ENCODE assay signal across 9 mouse cellular contexts in genomic region chr7:141315974-141316373, GRCm38 (mm10). TPM values are rescaled to one million over a fixed set of nuclear protein-coding genes. Genes with fewer than 3 reads are reported as not detected.
DNase-seq lines count a peak whose midpoint lies in the region; ATAC-seq and TF ChIP-seq lines count a peak whose summit lies in the region.
"Had no signal": no experiment of that assay in that cellular context is flagged by ENCODE, and none has a peak within 500 bp of the region (broad histone marks: within the 10 kb centered on the region; RNA-seq: fewer than 3 reads in every experiment).

No protein-coding gene starts in this region.

- peak; percentile 60 for TF ChIP-seq CTCF in forebrain, postnatal 0 days (IDR thresholded peaks at IDR 0.05; ENCODE audit: low read depth)

- DNase-seq in forebrain, postnatal 0 days, result no peak
- DNase-seq in right cerebral cortex, postnatal 25 days, result peak; percentile 41
- DNase-seq in right cerebral cortex, postnatal 10 days (ENCODE audit: low spot score in 2 of 2), result no peak
- DNase-seq in intestine, embryonic 14.5 days (ENCODE audit: low spot score), result no peak
- peak; percentile 60 for DNase-seq in lung, postnatal 10 days
- DNase-seq in thymus, postnatal 10 days (ENCODE audit: low spot score in 2 of 2), result peak; percentile 39 to 60
- DNase-seq in gastrocnemius, adult 18-20 months (ENCODE audit: low spot score), result no peak

- no peak overlapping the region for H3K4me3 ChIP-seq in forebrain, postnatal 0 days (ENCODE audit: low read depth, low read length)
- no peak overlapping the region for H3K4me3 ChIP-seq in forebrain, embryonic 15.5 days
- H3K4me3 ChIP-seq in intestine, embryonic 14.5 days (ENCODE audit: low read depth, low read length), result no peak overlapping the region

- H3K36me3 ChIP-seq in forebrain, postnatal 0 days (ENCODE audit: insufficient read depth), result peaks cover 94% of the 10 kb centered on the region
- H3K36me3 ChIP-seq in forebrain, embryonic 15.5 days, result peaks cover 95% of the 10 kb centered on the region
- H3K36me3 ChIP-seq in intestine, embryonic 14.5 days (ENCODE audit: control insufficient read depth, insufficient read depth, low read length), result peaks cover 97% of the 10 kb centered on the region

- no peak overlapping the region for H3K9ac ChIP-seq in forebrain, postnatal 0 days
- no peak overlapping the region for H3K9ac ChIP-seq in forebrain, embryonic 15.5 days (replicated peaks)
- no peak overlapping the region for H3K9ac ChIP-seq in intestine, embryonic 14.5 days (ENCODE audit: low read length)

- H3K27me3 ChIP-seq in forebrain, postnatal 0 days (ENCODE audit: insufficient read depth, low read length), result no peaks in the 10 kb centered on the region
- no peaks in the 10 kb centered on the region for H3K27me3 ChIP-seq in forebrain, embryonic 15.5 days
- H3K27me3 ChIP-seq in intestine, embryonic 14.5 days (replicated peaks; ENCODE audit: control insufficient read depth, insufficient read depth, low read length), result no peaks in the 10 kb centered on the region

- H3K9me3 ChIP-seq in forebrain, postnatal 0 days (ENCODE audit: low read length), result no peaks in the 10 kb centered on the region
- no peaks in the 10 kb centered on the region for H3K9me3 ChIP-seq in forebrain, embryonic 15.5 days
- H3K9me3 ChIP-seq in intestine, embryonic 14.5 days (ENCODE audit: control insufficient read depth, low read length), result no peaks in the 10 kb centered on the region

- peak; percentile 54 for ATAC-seq in forebrain, postnatal 0 days
- no peak for ATAC-seq in forebrain, embryonic 15.5 days (replicated peaks)
- 0 out of 2 replicates have a peak, but pooled peaks have one; percentile 46 for ATAC-seq in intestine, embryonic 14.5 days (replicated peaks; ENCODE audit: low FRiP score, low TSS enrichment, low read depth)

- no peak overlapping the region for H3K27ac ChIP-seq in forebrain, postnatal 0 days (ENCODE audit: low read depth, low read length)
- no peak overlapping the region for H3K27ac ChIP-seq in forebrain, embryonic 15.5 days (replicated peaks)
- H3K27ac ChIP-seq in intestine, embryonic 14.5 days (ENCODE audit: low read depth), result no peak overlapping the region

- no peak overlapping the region for H3K4me2 ChIP-seq in forebrain, postnatal 0 days (ENCODE audit: low read depth)
- H3K4me2 ChIP-seq in forebrain, embryonic 15.5 days (replicated peaks), result no peak overlapping the region
- H3K4me2 ChIP-seq in intestine, embryonic 14.5 days (ENCODE audit: low read length), result no peak overlapping the region

- WGBS in forebrain, postnatal 0 days, result 70% methylated on average over 5 of the region's 5 CpGs
- 78% methylated on average over 5 of the region's 5 CpGs for WGBS in forebrain, embryonic 15.5 days
- WGBS in intestine, embryonic 14.5 days, result 74% methylated on average over 5 of the region's 5 CpGs

- no peaks in the 10 kb centered on the region for H3K4me1 ChIP-seq in forebrain, postnatal 0 days (ENCODE audit: insufficient read depth)
- H3K4me1 ChIP-seq in forebrain, embryonic 15.5 days, result no peaks in the 10 kb centered on the region
- no peaks in the 10 kb centered on the region for H3K4me1 ChIP-seq in intestine, embryonic 14.5 days (replicated peaks; ENCODE audit: control insufficient read depth, insufficient read depth, low read length)

RNA-seq across cellular contexts. Expression of gene Deaf1, which starts 11.5 kb away (rescaled TPM):
- 238 and 239 TPM in 2 replicates for total RNA-seq in forebrain, postnatal 0 days (2014; rRNA removed)
- polyA plus RNA-seq in forebrain, postnatal 0 days (2015; fragmentation: Nextera tagmentation; extraction: Ambion mirVana), result 282 and 289 TPM in 2 replicates
- polyA plus RNA-seq in forebrain, embryonic 15.5 days (2015; fragmentation: Nextera tagmentation; extraction: Ambion mirVana), result 140 and 142 TPM in 2 replicates
- polyA plus RNA-seq in intestine, embryonic 14.5 days (2014; fragmentation: Nextera tagmentation; extraction: Ambion mirVana), result 86.2 and 90.9 TPM in 2 replicates
- 10 to 100 TPM in 1 of 2 experiments, 1 to 10 TPM in 1; 8.9 to 13.2 TPM for total RNA-seq in gastrocnemius, adult 18-20 months (2021)

RNA-seq across cellular contexts. Expression of gene Tmem80, which starts 11.6 kb away (rescaled TPM):
- 25.2 and 33.2 TPM in 2 replicates for total RNA-seq in forebrain, postnatal 0 days (2014; rRNA removed)
- polyA plus RNA-seq in forebrain, postnatal 0 days (2015; fragmentation: Nextera tagmentation; extraction: Ambion mirVana), result 32.9 and 34.7 TPM in 2 replicates
- 64.1 and 64.3 TPM in 2 replicates for polyA plus RNA-seq in forebrain, embryonic 15.5 days (2015; fragmentation: Nextera tagmentation; extraction: Ambion mirVana)
- 23.1 and 27.0 TPM in 2 replicates for polyA plus RNA-seq in intestine, embryonic 14.5 days (2014; fragmentation: Nextera tagmentation; extraction: Ambion mirVana)
- 10 to 100 TPM; 13.7 to 13.9 TPM for total RNA-seq in gastrocnemius, adult 18-20 months (2021)

RNA-seq across cellular contexts. Expression of gene Eps8l2, which starts 22.7 kb away (rescaled TPM):
- total RNA-seq in forebrain, postnatal 0 days (2014; rRNA removed), result 1.0 and 1.1 TPM in 2 replicates
- polyA plus RNA-seq in forebrain, postnatal 0 days (2015; fragmentation: Nextera tagmentation; extraction: Ambion mirVana), result 0.74 and 0.82 TPM in 2 replicates
- 0.37 and 0.57 TPM in 2 replicates for polyA plus RNA-seq in forebrain, embryonic 15.5 days (2015; fragmentation: Nextera tagmentation; extraction: Ambion mirVana)
- 49.4 and 61.2 TPM in 2 replicates for polyA plus RNA-seq in intestine, embryonic 14.5 days (2014; fragmentation: Nextera tagmentation; extraction: Ambion mirVana)
- 1 to 10 TPM; 1.1 to 2.3 TPM for total RNA-seq in gastrocnemius, adult 18-20 months (2021)

RNA-seq across cellular contexts. Expression of gene Drd4, which starts 24.2 kb away (rescaled TPM):
- 0.31 and 0.38 TPM in 2 replicates for total RNA-seq in forebrain, postnatal 0 days (2014; rRNA removed)
- 0.90 and 0.98 TPM in 2 replicates for polyA plus RNA-seq in forebrain, postnatal 0 days (2015; fragmentation: Nextera tagmentation; extraction: Ambion mirVana)
- polyA plus RNA-seq in forebrain, embryonic 15.5 days (2015; fragmentation: Nextera tagmentation; extraction: Ambion mirVana), result 0.64 and 0.78 TPM in 2 replicates
- 0.39 and 0.93 TPM in 2 replicates for polyA plus RNA-seq in intestine, embryonic 14.5 days (2014; fragmentation: Nextera tagmentation; extraction: Ambion mirVana)
- not detected for total RNA-seq in gastrocnemius, adult 18-20 months (2021)

RNA-seq across cellular contexts. Expression of gene Sct, which starts 37.0 kb away (rescaled TPM):
- total RNA-seq in forebrain, postnatal 0 days (2014; rRNA removed), result not detected in 2 replicates
- 2.9 and 3.9 TPM in 2 replicates for polyA plus RNA-seq in forebrain, postnatal 0 days (2015; fragmentation: Nextera tagmentation; extraction: Ambion mirVana)
- 1.4 TPM in 2 replicates for polyA plus RNA-seq in forebrain, embryonic 15.5 days (2015; fragmentation: Nextera tagmentation; extraction: Ambion mirVana)
- 136 and 201 TPM in 2 replicates for polyA plus RNA-seq in intestine, embryonic 14.5 days (2014; fragmentation: Nextera tagmentation; extraction: Ambion mirVana)
- not detected for total RNA-seq in gastrocnemius, adult 18-20 months (2021)
- total RNA-seq: left cerebral cortex, postnatal 10 days had no signal

Comparison
In these comparisons a context has a peak if more than half of its experiments do, and no peak if none do; other contexts are left out.
1. DNase-seq: peak in right cerebral cortex, postnatal 25 days (single experiment), lung, postnatal 10 days (single experiment) and thymus, postnatal 10 days (2 of 2); none in forebrain, postnatal 0 days (single experiment), right cerebral cortex, postnatal 10 days (0 of 2), intestine, embryonic 14.5 days (single experiment) and gastrocnemius, adult 18-20 months (single experiment).
2. RNA of gene Eps8l2, which starts 22.7 kb away (polyA plus RNA-seq): 49.4 to 61.2 TPM in intestine, embryonic 14.5 days; 0.74 to 0.82 TPM in forebrain, postnatal 0 days and 0.37 to 0.57 TPM in forebrain, embryonic 15.5 days; every median in the first group is over 10 times any median in the second.